Mouse (Mus musculus) heart, adult 18-20 months (tissue): Measurements from ENCODE around the gene Rhebl1. TPM values are rescaled to one million over a fixed set of nuclear protein-coding genes. Genes with fewer than 3 reads are reported as not detected.

Experiments used
- DNase-seq, 2 experiments: peaks; one replicate each; pipeline ENCODE4 v3.0.0; 2021 to 2022; ENCODE audit warnings: mixed read lengths in 1 of 2
- total RNA-seq, 2 experiments: library from RNA; stranded (reverse); gene quantifications; 2 replicates each; pipeline ENCODE4 v1.2.3; 2021

Rhebl1 gene
- total RNA-seq, 2 experiments from 2014 or later, result 1.5 to 2.2 TPM

GRCm38 (mm10) chr15:98914903-98915302 is 20.6 kb upstream of the Rhebl1 start:
- DNase-seq, result no peak

GRCm38 (mm10) chr15:98904692-98905091 is 10.4 kb upstream of the Rhebl1 start:
- DNase-seq, result peak in 1 of 2 experiments; percentile 57

GRCm38 (mm10) chr15:98902600-98902999 is 8.3 kb upstream of the Rhebl1 start:
- no peak for DNase-seq

- no peak for DNase-seq
These were observed 7.2 kb upstream of the Rhebl1 start for GRCm38 (mm10) chr15:98901530-98901929.

- peak; percentile 21 to 31 for DNase-seq
These were observed 3.8 kb upstream of the Rhebl1 start, which contains the start of gene Dhh for GRCm38 (mm10) chr15:98897928-98898800. Gene Dhh, minus strand, starts transcription at chr15:98898540.

GRCm38 (mm10) chr15:98897495-98897894 is 3.2 kb upstream of the Rhebl1 start:
- DNase-seq, result peak; percentile 47 to 77

GRCm38 (mm10) chr15:98895635-98896589 is 1.6 kb upstream of the Rhebl1 start:
- peak; percentile 48 to 54 for DNase-seq

GRCm38 (mm10) chr15:98894746-98895634 is 650 bp upstream of the Rhebl1 start:
- DNase-seq, result peak; percentile 16 to 23

GRCm38 (mm10) chr15:98893036-98893435 is 1.3 kb downstream of the Rhebl1 start:
- no peak for DNase-seq

- DNase-seq, result peak; percentile 76 to 83
These were observed 2.3 kb downstream of the Rhebl1 start for GRCm38 (mm10) chr15:98891907-98892606.

- no peak for DNase-seq
These were observed 3.1 kb downstream of the Rhebl1 start for GRCm38 (mm10) chr15:98891198-98891742.

- no peak for DNase-seq
These were observed 6.8 kb downstream of the Rhebl1 start for GRCm38 (mm10) chr15:98887526-98887925.

GRCm38 (mm10) chr15:98886667-98887387 is 7.5 kb downstream of the Rhebl1 start:
- DNase-seq, result no peak

GRCm38 (mm10) chr15:98884106-98884505 is 10.2 kb downstream of the Rhebl1 start:
- no peak for DNase-seq

- no peak for DNase-seq
These were observed 10.7 kb downstream of the Rhebl1 start for GRCm38 (mm10) chr15:98883661-98884060.

GRCm38 (mm10) chr15:98881656-98882008 is 12.7 kb downstream of the Rhebl1 start:
- DNase-seq, result no peak

GRCm38 (mm10) chr15:98880978-98881655 is 13.2 kb downstream of the Rhebl1 start:
- DNase-seq, result peak; percentile 92 to 96

GRCm38 (mm10) chr15:98877331-98877730 is 17.0 kb downstream of the Rhebl1 start:
- DNase-seq, result peak; percentile 75 to 88
